7 mouse cellular contexts compared by ENCODE assay signal in genomic region chr10:77021399-77022052, GRCm38 (mm10). TPM values are rescaled to one million over a fixed set of nuclear protein-coding genes. Genes with fewer than 3 reads are reported as not detected.
DNase-seq lines count a peak whose midpoint lies in the region; ATAC-seq lines count a peak whose summit lies in the region.

No protein-coding gene starts in this region.

- 0 out of 2 replicates have a peak overlapping the region, but pooled peaks have one; percentile 7 for H3K4me2 ChIP-seq in intestine, embryonic 15.5 days (replicated peaks)
- peak overlapping the region; percentile 26 for H3K4me2 ChIP-seq in midbrain, embryonic 11.5 days

- H3K9me3 ChIP-seq in intestine, embryonic 15.5 days = no peaks in the 10 kb centered on the region
- H3K9me3 ChIP-seq in midbrain, embryonic 11.5 days (ENCODE audit: control insufficient read depth, low read length) = no peaks in the 10 kb centered on the region; the same call in 1 of the 2 replicates

- no peak overlapping the region for H3K9ac ChIP-seq in intestine, embryonic 15.5 days
- no peak overlapping the region for H3K9ac ChIP-seq in midbrain, embryonic 11.5 days (ENCODE audit: low read length)

- WGBS in intestine, embryonic 15.5 days = 29% methylated on average over 17 of the region's 17 CpGs
- 44% methylated on average over 17 of the region's 17 CpGs for WGBS in midbrain, embryonic 11.5 days

- H3K27me3 ChIP-seq in intestine, embryonic 15.5 days (replicated peaks) = no peaks in the 10 kb centered on the region
- no peaks in the 10 kb centered on the region for H3K27me3 ChIP-seq in midbrain, embryonic 11.5 days (ENCODE audit: control insufficient read depth, insufficient read depth, low read length)

- no peak overlapping the region for H3K27ac ChIP-seq in intestine, embryonic 15.5 days
- no peak overlapping the region for H3K27ac ChIP-seq in midbrain, embryonic 11.5 days (ENCODE audit: low read depth, low read length)

- no peaks in the 10 kb centered on the region for H3K36me3 ChIP-seq in intestine, embryonic 15.5 days
- H3K36me3 ChIP-seq in midbrain, embryonic 11.5 days (ENCODE audit: control insufficient read depth, insufficient read depth, low read length) = no peaks in the 10 kb centered on the region

- H3K4me1 ChIP-seq in intestine, embryonic 15.5 days (replicated peaks) = no peaks in the 10 kb centered on the region
- 0 out of 2 replicates have a peak, but pooled peaks cover 1% of the 10 kb centered on the region for H3K4me1 ChIP-seq in midbrain, embryonic 11.5 days (ENCODE audit: control insufficient read depth, insufficient read depth, low read length)

- intact Hi-C loops in left cerebral cortex, postnatal 25 days (cut with DNase I) = loop anchor here (1.0 to 5.0 kb wide), 2 partner anchors 186 to 229 kb away; no protein-coding TSS in a partner anchor

- peak; percentile 58 for DNase-seq in adrenal gland, adult 8-10 months
- peak; percentile 83 for DNase-seq in embryo, embryonic 11.5 days (ENCODE audit: low read depth, low spot score)
- peak; percentile 50 to 73 for DNase-seq in gastrocnemius, postnatal 4 days (ENCODE audit: low spot score in 2 of 2)
- DNase-seq in left cerebral cortex, postnatal 25 days (ENCODE audit: low spot score in 2 of 2) = peak; percentile 78 to 80
- peak; percentile 96 for DNase-seq in midbrain, embryonic 11.5 days (ENCODE audit: low spot score, missing footprints)
- peak; percentile 72 for DNase-seq in right cerebral cortex, postnatal 4 days

- ATAC-seq in intestine, embryonic 15.5 days = peak; percentile 24
- ATAC-seq in midbrain, embryonic 11.5 days (ENCODE audit: low FRiP score) = peak; percentile 77

- no peak overlapping the region for H3K4me3 ChIP-seq in intestine, embryonic 15.5 days (replicated peaks)
- no peak overlapping the region for H3K4me3 ChIP-seq in midbrain, embryonic 11.5 days (ENCODE audit: low read depth, low read length)

RNA-seq across cellular contexts. Expression of gene Slc19a1, which starts 10.5 kb away (rescaled TPM):
- 10 to 100 TPM; 15.9 to 21.1 (median 18.1) TPM for total RNA-seq in adrenal gland, adult 8-10 months (2022)
- 10 to 100 TPM in 1 of 2 experiments, 1 to 10 TPM in 1; 9.8 to 10.3 TPM for total RNA-seq in gastrocnemius, postnatal 4 days (2021)
- polyA plus RNA-seq in intestine, embryonic 15.5 days (2015; fragmentation: Nextera tagmentation; extraction: Ambion mirVana) = 43.1 and 50.9 TPM in 2 replicates
- total RNA-seq in left cerebral cortex, postnatal 25 days (2021) = 10 to 100 TPM; 23.3 to 26.3 TPM
- 27.5 and 29.5 TPM in 2 replicates for polyA plus RNA-seq in midbrain, embryonic 11.5 days (2014; fragmentation: Nextera tagmentation; extraction: Ambion mirVana)

RNA-seq across cellular contexts. Expression of gene Pcbp3, which starts 59.8 kb away (rescaled TPM):
- total RNA-seq in adrenal gland, adult 8-10 months (2022) = 10 to 100 TPM; 31.7 to 46.9 (median 35.9) TPM
- total RNA-seq in gastrocnemius, postnatal 4 days (2021) = 10 to 100 TPM; 10.3 to 10.9 TPM
- polyA plus RNA-seq in intestine, embryonic 15.5 days (2015; fragmentation: Nextera tagmentation; extraction: Ambion mirVana) = 43.5 and 44.1 TPM in 2 replicates
- 10 to 100 TPM; 67.2 to 72.4 TPM for total RNA-seq in left cerebral cortex, postnatal 25 days (2021)
- 34.4 and 41.5 TPM in 2 replicates for polyA plus RNA-seq in midbrain, embryonic 11.5 days (2014; fragmentation: Nextera tagmentation; extraction: Ambion mirVana)
